Mouse (Mus musculus) heart, postnatal 0 days (tissue): ENCODE measurements around the gene Aqp6.
A peak's percentile ranks its signal among the peaks of the same experiment; 100 is the strongest.

Source experiments
- CTCF ChIP-seq: IDR thresholded peaks from 2 replicates; pipeline ENCODE4 v1.5.1; 2016; ENCODE audit warnings: antibody characterized with exemption, control low read depth, low read depth
- EP300 ChIP-seq: IDR thresholded peaks from 2 replicates; pipeline ENCODE4 v1.6.1; 2016; ENCODE audit warnings: antibody characterized with exemption, low read depth

DNA sequence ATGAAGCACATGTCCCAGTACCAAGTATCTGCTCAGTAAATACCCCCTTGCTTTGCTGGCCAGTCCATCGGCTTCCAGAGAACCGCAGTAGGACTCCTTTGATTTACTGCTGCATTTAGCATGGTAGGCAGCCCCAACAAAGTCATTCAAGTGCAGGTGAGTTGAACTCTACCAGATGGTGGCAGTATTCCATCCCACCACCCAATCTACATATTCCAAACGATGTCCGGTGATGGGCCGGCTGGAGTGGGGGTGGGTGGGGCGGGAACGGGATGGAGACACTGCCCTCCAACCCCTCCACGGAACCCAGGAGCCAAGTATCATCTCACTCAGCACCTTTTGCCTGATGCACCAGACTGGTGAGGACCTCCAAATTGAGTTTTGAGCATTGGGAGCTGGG, 52.1 kb downstream of the Aqp6 start:
- TF ChIP-seq CTCF (peak; percentile 42; the same call in 1 of the 2 replicates), EP300 (no peak)
